Mouse (Mus musculus): ENCODE results near the gene Unk.

- TF ChIP-seq FOSL1 (IDR thresholded peaks at IDR 0.05; ENCODE audit: insufficient read depth, low read length, poor library complexity, severe bottlenecking): no peak
- TF ChIP-seq CTCF (IDR thresholded peaks at IDR 0.05; ENCODE audit: control insufficient read depth, insufficient read depth, insufficient read length): no peak
These were observed 7.7 kb downstream of the Unk start for GRCm38 (mm10) chr11:116037826-116038225.

All from C2C12 (cell line).